Mouse (Mus musculus): ENCODE data around the gene Pgbd5. TPM values are rescaled to one million over a fixed set of nuclear protein-coding genes. Genes with fewer than 3 reads are reported as not detected.

Pgbd5 gene
- polyA plus RNA-seq, 1 experiment: not detected

- Histone ChIP-seq H3K9me3 (ENCODE audit: control insufficient read depth, low read length) (no peaks in the 10 kb centered on the region), H3K36me3 (ENCODE audit: control insufficient read depth) (no peaks in the 10 kb centered on the region), H3K27me3 (ENCODE audit: control insufficient read depth) (no peaks in the 10 kb centered on the region), H3K4me3 (replicated peaks) (no peak overlapping the region), H3K4me1 (ENCODE audit: control insufficient read depth) (no peaks in the 10 kb centered on the region)
- TF ChIP-seq GATA1 (IDR thresholded peaks at IDR 0.05; ENCODE audit: low read length) (no peak), TAL1 (IDR thresholded peaks at IDR 0.05; ENCODE audit: low read length) (no peak)
Observed at GRCm38 (mm10) chr8:124416646-124417045, 22.8 kb downstream of the Pgbd5 start.

- Histone ChIP-seq H3K9me3 (ENCODE audit: control insufficient read depth, low read length) (no peaks in the 10 kb centered on the region), H3K27me3 (ENCODE audit: control insufficient read depth) (no peaks in the 10 kb centered on the region), H3K4me1 (ENCODE audit: control insufficient read depth) (no peaks in the 10 kb centered on the region), H3K36me3 (ENCODE audit: control insufficient read depth) (no peaks in the 10 kb centered on the region), H3K4me3 (replicated peaks) (no peak overlapping the region)
- no peak for TF ChIP-seq TAL1 (IDR thresholded peaks at IDR 0.05; ENCODE audit: low read length)
- TF ChIP-seq GATA1 (IDR thresholded peaks at IDR 0.05; ENCODE audit: low read length): no peak
Observed at GRCm38 (mm10) chr8:124415789-124416188, 23.7 kb downstream of the Pgbd5 start.

GRCm38 (mm10) chr8:124415002-124415401 lies 24.5 kb downstream of the Pgbd5 start:
- Histone ChIP-seq H3K4me3 (replicated peaks) (no peak overlapping the region), H3K27me3 (ENCODE audit: control insufficient read depth) (no peaks in the 10 kb centered on the region), H3K36me3 (ENCODE audit: control insufficient read depth) (no peaks in the 10 kb centered on the region), H3K4me1 (ENCODE audit: control insufficient read depth) (no peaks in the 10 kb centered on the region), H3K9me3 (ENCODE audit: control insufficient read depth, low read length) (no peaks in the 10 kb centered on the region)
- TF ChIP-seq TAL1 (IDR thresholded peaks at IDR 0.05; ENCODE audit: low read length) (no peak), GATA1 (IDR thresholded peaks at IDR 0.05; ENCODE audit: low read length) (no peak)

GRCm38 (mm10) chr8:124413244-124413965 lies 26.1 kb downstream of the Pgbd5 start:
- H3K4me3 ChIP-seq (replicated peaks): no peak overlapping the region
- no peaks in the 10 kb centered on the region for H3K4me1 ChIP-seq (ENCODE audit: control insufficient read depth)
- no peaks in the 10 kb centered on the region for H3K36me3 ChIP-seq (ENCODE audit: control insufficient read depth)
- H3K9me3 ChIP-seq (ENCODE audit: control insufficient read depth, low read length): no peaks in the 10 kb centered on the region
- TF ChIP-seq GATA1 (IDR thresholded peaks at IDR 0.05; ENCODE audit: low read length) (no peak), TAL1 (IDR thresholded peaks at IDR 0.05; ENCODE audit: low read length) (no peak)
- no peaks in the 10 kb centered on the region for H3K27me3 ChIP-seq (ENCODE audit: control insufficient read depth)

GRCm38 (mm10) chr8:124412496-124413243 lies 26.8 kb downstream of the Pgbd5 start:
- H3K4me1 ChIP-seq (ENCODE audit: control insufficient read depth): no peaks in the 10 kb centered on the region
- TF ChIP-seq TAL1 (IDR thresholded peaks at IDR 0.05; ENCODE audit: low read length) (no peak), GATA1 (IDR thresholded peaks at IDR 0.05; ENCODE audit: low read length) (no peak)
- no peaks in the 10 kb centered on the region for H3K27me3 ChIP-seq (ENCODE audit: control insufficient read depth)
- H3K9me3 ChIP-seq (ENCODE audit: control insufficient read depth, low read length): no peaks in the 10 kb centered on the region
- H3K4me3 ChIP-seq (replicated peaks): no peak overlapping the region
- no peaks in the 10 kb centered on the region for H3K36me3 ChIP-seq (ENCODE audit: control insufficient read depth)

GRCm38 (mm10) chr8:124404471-124405260 lies 34.8 kb downstream of the Pgbd5 start:
- H3K4me3 ChIP-seq (replicated peaks): no peak overlapping the region
- TF ChIP-seq TAL1 (IDR thresholded peaks at IDR 0.05; ENCODE audit: low read length) (no peak), GATA1 (IDR thresholded peaks at IDR 0.05; ENCODE audit: low read length) (no peak)
- no peaks in the 10 kb centered on the region for H3K4me1 ChIP-seq (ENCODE audit: control insufficient read depth)
- no peaks in the 10 kb centered on the region for H3K27me3 ChIP-seq (ENCODE audit: control insufficient read depth)
- no peaks in the 10 kb centered on the region for H3K9me3 ChIP-seq (ENCODE audit: control insufficient read depth, low read length)
- H3K36me3 ChIP-seq (ENCODE audit: control insufficient read depth): no peaks in the 10 kb centered on the region

- no peaks in the 10 kb centered on the region for H3K4me1 ChIP-seq (ENCODE audit: control insufficient read depth)
- no peaks in the 10 kb centered on the region for H3K36me3 ChIP-seq (ENCODE audit: control insufficient read depth)
- no peak overlapping the region for H3K4me3 ChIP-seq (replicated peaks)
- H3K27me3 ChIP-seq (ENCODE audit: control insufficient read depth): no peaks in the 10 kb centered on the region
- H3K9me3 ChIP-seq (ENCODE audit: control insufficient read depth, low read length): no peaks in the 10 kb centered on the region
- TF ChIP-seq TAL1 (IDR thresholded peaks at IDR 0.05; ENCODE audit: low read length) (no peak), GATA1 (IDR thresholded peaks at IDR 0.05; ENCODE audit: low read length) (no peak)
Observed at GRCm38 (mm10) chr8:124403876-124404275, 35.6 kb downstream of the Pgbd5 start.

- no peaks in the 10 kb centered on the region for H3K4me1 ChIP-seq (ENCODE audit: control insufficient read depth)
- H3K36me3 ChIP-seq (ENCODE audit: control insufficient read depth): no peaks in the 10 kb centered on the region
- TF ChIP-seq GATA1 (IDR thresholded peaks at IDR 0.05; ENCODE audit: low read length) (no peak), TAL1 (IDR thresholded peaks at IDR 0.05; ENCODE audit: low read length) (no peak)
- H3K27me3 ChIP-seq (ENCODE audit: control insufficient read depth): no peaks in the 10 kb centered on the region
- no peak overlapping the region for H3K4me3 ChIP-seq (replicated peaks)
- H3K9me3 ChIP-seq (ENCODE audit: control insufficient read depth, low read length): no peaks in the 10 kb centered on the region
Observed at GRCm38 (mm10) chr8:124399403-124399861, 40.0 kb downstream of the Pgbd5 start.
